Mouse (Mus musculus) small intestine, adult 2 months (tissue): ENCODE data around the gene Cav3.

ENCODE experiments used
- CTCF ChIP-seq: fragments of 200-500 bp; IDR thresholded peaks from 2 replicates; pipeline ENCODE4 v1.5.1; 2012; ENCODE audit warnings: low read depth, mild to moderate bottlenecking, control low read depth, inconsistent platforms, low read length, moderate library complexity, mixed read lengths; ENCODE audit not compliant: insufficient replicate concordance, insufficient read length; ENCODE audit errors: extremely low read depth
- POLR2A ChIP-seq: fragments of 200-500 bp; IDR thresholded peaks from 2 replicates; pipeline ENCODE4 v1.6.1; 2012; ENCODE audit warnings: low read depth, mild to moderate bottlenecking, control low read depth, inconsistent platforms, low read length, moderate library complexity

DNA sequence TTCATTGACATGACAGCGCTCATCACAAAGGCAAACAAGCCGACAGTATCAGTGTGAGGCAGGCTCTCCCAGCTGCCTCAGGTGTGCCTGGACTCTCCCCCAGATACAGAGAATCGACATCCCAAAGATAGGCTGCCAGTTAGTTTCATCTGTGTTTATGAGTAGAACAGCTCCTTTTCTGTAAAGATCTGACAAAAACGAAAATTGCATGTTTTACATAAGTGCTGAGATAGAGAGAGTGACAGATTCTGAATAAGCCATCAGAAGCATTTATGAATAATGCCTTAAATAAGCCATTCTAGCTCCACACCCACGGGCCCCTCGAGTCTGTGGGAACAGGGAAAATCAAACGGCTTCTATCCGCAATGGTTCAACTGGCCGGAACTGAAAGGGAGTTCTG lies 40.0 kb upstream of the Cav3 start:
- no peak for TF ChIP-seq CTCF
- no peak for TF ChIP-seq POLR2A
